Mouse (Mus musculus) olfactory bulb, adult 2 months (tissue): Measurements from ENCODE around the gene Procr. TPM values are rescaled to one million over a fixed set of nuclear protein-coding genes. Genes with fewer than 3 reads are reported as not detected.
"Not testable (repeated sequence)": the region's sequence is repeated elsewhere in the genome, so short reads cannot be mapped to it uniquely, and the experiment has no call there.

Source experiments
- H3K27ac ChIP-seq: fragments of 200-500 bp; 2 replicates; pipeline ENCODE4 v1.5.1; 2012; ENCODE audit warnings: low read depth, low read length; ENCODE audit not compliant: insufficient read depth
- H3K4me1 ChIP-seq: fragments of 200-500 bp; 2 replicates; pipeline ENCODE4 v1.6.1; 2012; ENCODE audit warnings: low read length; ENCODE audit not compliant: control insufficient read depth, insufficient read depth
- H3K4me3 ChIP-seq: fragments of 200-500 bp; 2 replicates; pipeline ENCODE4 v1.5.1; 2012; ENCODE audit warnings: mild to moderate bottlenecking, low read depth, low read length, moderate library complexity; ENCODE audit not compliant: insufficient read depth
- CTCF ChIP-seq: fragments of 200-500 bp; IDR thresholded peaks from 2 replicates; pipeline ENCODE4 v1.5.1; 2012; ENCODE audit warnings: low read depth, mild to moderate bottlenecking, low read length, moderate library complexity; ENCODE audit not compliant: insufficient read depth
- POLR2A ChIP-seq: fragments of 200-500 bp; IDR thresholded peaks from 2 replicates; pipeline ENCODE4 v1.6.1; 2012; ENCODE audit warnings: mild to moderate bottlenecking, low read depth, low read length, moderate library complexity; ENCODE audit not compliant: insufficient read depth
- WGBS: fragments of 180-500 bp; shearing (Covaris S2); methylation state at CpG from one replicate; pipeline ENCODE4 v1.1.7; 2018; 5-methylcytosine and 5-hydroxymethylcytosine counted together
- polyA plus RNA-seq: library from polyadenylated mRNA; stranded (reverse); fragments of >200 nt; gene quantifications from 2 replicates; pipeline ENCODE4 v1.2.4, GENCODE M21; 2012; ENCODE audit warnings: low replicate concordance; ENCODE audit not compliant: missing spikeins, insufficient read depth, insufficient read length

The Procr gene
- polyA plus RNA-seq, 1 experiment = not detected

DNA sequence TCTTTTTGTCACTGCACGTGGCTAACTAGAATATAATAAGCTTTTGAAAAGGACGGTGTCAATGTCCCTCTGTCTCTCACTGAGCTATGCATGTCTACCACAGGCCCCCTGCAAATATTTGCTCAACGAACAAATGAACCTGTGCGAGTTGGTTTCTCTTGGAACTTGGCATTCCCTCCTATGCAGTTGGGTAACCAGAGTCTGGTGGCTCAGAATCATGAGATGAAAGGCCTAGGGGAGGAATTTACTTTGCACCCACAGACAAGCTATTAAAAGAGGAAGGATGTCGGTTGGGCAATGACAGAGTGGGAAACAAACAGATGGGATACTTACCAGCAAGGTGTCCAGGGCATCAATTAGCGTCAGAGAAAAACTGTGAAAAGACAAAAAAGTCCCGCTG lies 24.6 kb upstream of the Procr start:
- 85% methylated on average over 7 of the region's 7 CpGs for WGBS
- TF ChIP-seq CTCF = no peak
- TF ChIP-seq POLR2A = no peak

GRCm38 (mm10) chr2:155727764-155728395 lies 23.0 kb upstream of the Procr start:
- peaks cover 9% of the 10 kb centered on the region for H3K4me1 ChIP-seq
- no peak overlapping the region for H3K4me3 ChIP-seq
- no peak for TF ChIP-seq CTCF
- no peak for TF ChIP-seq POLR2A
- 74% methylated on average over 7 of the region's 7 CpGs for WGBS
- H3K27ac ChIP-seq = no peak overlapping the region

More for the DNA sequence above, 24.6 kb upstream of the Procr start:
- Histone ChIP-seq H3K4me1 (peaks cover 9% of the 10 kb centered on the region), H3K27ac (no peak overlapping the region), H3K4me3 (no peak overlapping the region)

DNA sequence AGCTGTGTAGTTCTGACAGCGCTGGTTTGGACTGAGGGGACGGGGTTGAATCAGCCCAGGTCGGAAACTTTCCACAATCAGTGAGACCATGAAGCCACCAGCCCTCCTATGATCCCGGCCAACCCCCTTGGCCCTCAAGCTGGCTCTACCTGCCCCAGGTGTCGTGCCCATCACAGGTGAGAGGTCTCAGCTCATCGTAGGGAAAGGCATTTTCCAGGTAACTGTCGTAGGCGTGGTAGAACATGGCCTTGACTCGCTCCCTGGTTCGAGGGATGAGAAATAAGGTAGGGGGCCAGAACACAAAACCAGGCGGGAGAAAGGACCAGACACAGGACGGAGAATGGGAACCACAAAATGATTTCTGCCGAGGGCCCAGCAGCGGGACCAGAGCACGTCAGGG lies 22.2 kb upstream of the Procr start:
- Histone ChIP-seq H3K27ac (no peak overlapping the region), H3K4me3 (peak overlapping the region; percentile 66), H3K4me1 (peaks cover 9% of the 10 kb centered on the region)
- WGBS = 5% methylated on average over 15 of the region's 15 CpGs
- TF ChIP-seq CTCF (no peak), POLR2A (no peak)

DNA sequence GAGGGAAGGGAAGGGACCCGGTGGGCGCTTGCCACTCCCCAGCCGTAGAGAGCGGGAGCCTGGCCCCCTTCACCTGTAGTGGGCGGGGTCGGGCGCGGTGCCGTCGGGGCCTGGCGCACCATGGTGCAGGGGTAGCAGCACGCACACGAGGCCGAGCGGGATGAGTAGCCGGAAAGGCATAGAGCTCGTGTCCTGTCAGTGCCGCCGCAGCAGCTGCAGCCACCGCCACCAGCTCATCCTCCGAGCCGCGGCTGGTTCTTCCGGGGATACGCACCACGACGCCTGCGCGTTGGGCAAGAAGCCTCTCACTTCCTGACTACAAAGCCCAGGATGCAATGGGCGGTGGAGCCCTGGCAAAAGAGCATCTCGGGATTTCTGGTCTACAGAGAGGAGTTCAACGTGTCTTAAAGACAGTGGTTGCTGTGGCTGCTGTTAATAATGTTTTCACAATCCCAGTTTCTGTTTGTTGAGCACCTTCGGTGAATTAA lies 21.7 kb upstream of the Procr start, which contains the start of gene Edem2:
Edem2 (minus strand) TSS at position 318 of the 488 bp plus-strand sequence.
- peaks cover 9% of the 10 kb centered on the region for H3K4me1 ChIP-seq
- peak; percentile 80 for TF ChIP-seq POLR2A
- TF ChIP-seq CTCF = no peak
- no peak within 1 kb of the TSS for H3K27ac ChIP-seq
- WGBS = under 1% methylated on average over 33 of the region's 33 CpGs
- H3K4me3 ChIP-seq = peak within 1 kb of the TSS; percentile 66

DNA sequence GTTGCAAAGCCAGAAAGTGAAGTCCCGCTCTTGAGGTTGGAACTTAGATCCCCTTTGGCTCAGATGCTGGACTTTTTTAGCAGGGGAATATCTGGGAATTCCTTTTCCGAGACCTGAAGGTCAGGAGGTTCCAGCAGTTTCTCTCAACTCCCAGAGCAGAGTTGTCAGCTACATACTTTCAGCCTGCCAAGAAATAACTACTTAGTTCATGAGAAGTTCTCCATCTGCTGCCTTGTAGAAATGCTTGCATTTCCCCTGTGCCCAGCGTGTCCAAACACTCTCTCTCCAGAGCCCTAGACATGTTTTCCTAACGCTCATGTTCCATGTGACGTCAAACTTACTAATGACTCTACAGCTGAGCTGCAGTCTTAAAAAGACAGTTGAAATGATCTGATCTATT lies 15.8 kb upstream of the Procr start:
- TF ChIP-seq CTCF (no peak), POLR2A (no peak)
- no peak overlapping the region for H3K27ac ChIP-seq
- H3K4me3 ChIP-seq = no peak overlapping the region
- no peaks in the 10 kb centered on the region for H3K4me1 ChIP-seq
- 81% methylated on average over 5 of the region's 5 CpGs for WGBS

DNA sequence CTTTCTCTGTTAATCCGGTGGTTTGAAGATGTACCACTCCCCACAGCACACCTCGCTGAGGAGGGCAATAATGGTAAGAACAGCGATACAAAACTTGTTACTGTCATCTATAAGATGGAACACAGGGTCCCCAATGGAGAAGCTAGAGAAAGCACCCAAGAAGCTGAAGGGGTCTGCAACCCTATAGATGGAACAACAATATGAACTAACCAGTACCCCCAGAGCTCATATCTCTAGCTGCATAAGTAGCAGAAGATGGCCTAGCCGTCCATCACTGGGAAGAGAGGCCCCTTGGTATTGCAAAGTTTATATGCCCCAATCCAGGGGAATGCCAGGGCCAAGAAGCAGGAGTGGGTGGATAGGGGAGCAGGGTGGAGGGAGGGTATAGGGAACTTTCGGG lies 15.2 kb upstream of the Procr start, which contains the start of gene Gm17581:
Gm17581 (minus strand) TSS at position 101 of the 400 bp plus-strand sequence.
- H3K4me1 ChIP-seq, H3K4me3 ChIP-seq, H3K27ac ChIP-seq: not testable (repeated sequence)
- 83% methylated on average over 5 of the region's 5 CpGs for WGBS

DNA sequence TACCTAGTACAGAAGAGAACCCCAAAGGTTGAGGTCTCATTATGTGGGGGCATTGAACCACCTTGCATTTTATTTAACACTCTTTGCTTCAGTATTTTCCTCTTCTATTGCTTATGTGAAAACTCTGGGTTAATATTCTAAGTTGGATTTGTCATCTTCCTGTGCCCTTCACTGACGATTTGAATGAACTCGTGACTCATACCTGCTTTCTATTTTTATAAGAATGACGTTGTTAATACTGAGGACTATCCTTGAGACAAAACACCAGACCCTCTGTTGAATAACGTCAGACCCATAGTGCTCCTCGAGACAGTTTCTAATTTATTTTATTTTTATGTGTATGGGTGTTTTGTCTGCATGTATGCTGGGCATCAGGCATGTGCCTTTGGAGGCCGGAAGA lies 14.0 kb upstream of the Procr start:
- H3K27ac ChIP-seq = no peak overlapping the region
- no peaks in the 10 kb centered on the region for H3K4me1 ChIP-seq
- 74% methylated on average over 6 of the region's 6 CpGs for WGBS
- TF ChIP-seq CTCF (no peak), POLR2A (no peak)
- H3K4me3 ChIP-seq = no peak overlapping the region

GRCm38 (mm10) chr2:155737803-155738202 lies 13.1 kb upstream of the Procr start:
- 74% methylated on average over 9 of the region's 9 CpGs for WGBS
- H3K27ac ChIP-seq = no peak overlapping the region
- 0 out of 2 replicates have a peak, but pooled peaks cover under 1% of the 10 kb centered on the region for H3K4me1 ChIP-seq
- TF ChIP-seq CTCF (no peak), POLR2A (no peak)
- H3K4me3 ChIP-seq = no peak overlapping the region

- 79% methylated on average over 11 of the region's 11 CpGs for WGBS
- TF ChIP-seq CTCF = no peak
- no peak for TF ChIP-seq POLR2A
- Histone ChIP-seq H3K4me3 (no peak overlapping the region), H3K4me1 (0 out of 2 replicates have a peak, but pooled peaks cover 2% of the 10 kb centered on the region), H3K27ac (no peak overlapping the region)
Measured at GRCm38 (mm10) chr2:155742211-155742610, 8.7 kb upstream of the Procr start.
